Mouse (Mus musculus) limb, embryonic 14.5 days (tissue): ENCODE measurements around the gene Six3. TPM values are rescaled to one million over a fixed set of nuclear protein-coding genes. Genes with fewer than 3 reads are reported as not detected.

Experiments used
- ATAC-seq: fragments of 200-750 bp; cut with Nextera tagmentation; 2 replicates; pipeline ENCODE4 v1.8.0; 2017; ENCODE audit warnings: low read depth, moderate number of reproducible peaks, moderate TSS enrichment; ENCODE audit not compliant: low FRiP score
- DNase-seq: peaks from one replicate; pipeline ENCODE4 v3.0.0-alpha.2; 2015; ENCODE audit warnings: low spot score
- H3K27ac ChIP-seq: fragments of 300-500 bp; sonication (generic); replicated peaks from 2 replicates; pipeline ENCODE4 v1.5.1; 2014; ENCODE audit warnings: low read depth, mild to moderate bottlenecking, low read length, moderate library complexity, mixed read lengths
- H3K27me3 ChIP-seq: fragments of 300-500 bp; sonication (generic); 2 replicates; pipeline ENCODE4 v1.6.1; 2014; ENCODE audit warnings: low read length, mixed read lengths; ENCODE audit not compliant: control insufficient read depth, insufficient read depth
- H3K36me3 ChIP-seq: fragments of 300-500 bp; sonication (generic); 2 replicates; pipeline ENCODE4 v1.6.1; 2014; ENCODE audit warnings: mild to moderate bottlenecking, low read length, moderate library complexity, mixed read lengths; ENCODE audit not compliant: control insufficient read depth, insufficient read depth
- H3K4me1 ChIP-seq: fragments of 300-500 bp; sonication (generic); 2 replicates; pipeline ENCODE4 v1.6.1; 2014; ENCODE audit warnings: antibody characterized with exemption, low read length, mixed read lengths; ENCODE audit not compliant: control insufficient read depth, insufficient read depth
- H3K4me2 ChIP-seq: fragments of 300-500 bp; sonication (generic); replicated peaks from 2 replicates; pipeline ENCODE4 v1.6.1; 2014; ENCODE audit warnings: low read depth, mild to moderate bottlenecking, low read length, moderate library complexity; ENCODE audit not compliant: severe bottlenecking
- H3K4me3 ChIP-seq: fragments of 300-500 bp; sonication (generic); replicated peaks from 2 replicates; pipeline ENCODE4 v1.5.1; 2014; ENCODE audit warnings: low read length
- H3K9ac ChIP-seq: fragments of 300-500 bp; sonication (generic); 2 replicates; pipeline ENCODE4 v1.6.1; 2014; ENCODE audit warnings: mild to moderate bottlenecking, low read depth, low read length, moderate library complexity; ENCODE audit not compliant: severe bottlenecking
- H3K9me3 ChIP-seq: fragments of 300-500 bp; sonication (generic); 2 replicates; pipeline ENCODE4 v1.6.1; 2016; ENCODE audit warnings: low read length; ENCODE audit not compliant: control insufficient read depth
- POLR2A ChIP-seq: fragments of 200-500 bp; IDR thresholded peaks from 2 replicates; pipeline ENCODE4 v1.8.0; 2012; ENCODE audit warnings: inconsistent platforms, mild to moderate bottlenecking, moderate library complexity, borderline replicate concordance; ENCODE audit not compliant: insufficient read depth, insufficient read length; ENCODE audit errors: extremely low read depth
- WGBS: fragments of 180-500 bp; shearing (Covaris S2); extraction: QIAGEN DNeasy Blood & Tissue Kit; methylation state at CpG from one replicate; pipeline ENCODE4 v1.1.7; 2014; 5-methylcytosine and 5-hydroxymethylcytosine counted together
- polyA plus RNA-seq, 2 experiments: library from polyadenylated mRNA; depleted of rRNA in 1 of 2; stranded (reverse) in 1 of 2; unstranded in 1 of 2; fragments of >200 nt; fragmentation: Nextera tagmentation in 1 of 2; extraction: Ambion mirVana in 1 of 2; gene quantifications; 2 replicates each; pipeline versions ENCODE4 v1.2.1 to v1.2.3; 2012 to 2014

The Six3 gene
- polyA plus RNA-seq, 2 experiments, result 0.11 TPM; not detected in 1

DNA sequence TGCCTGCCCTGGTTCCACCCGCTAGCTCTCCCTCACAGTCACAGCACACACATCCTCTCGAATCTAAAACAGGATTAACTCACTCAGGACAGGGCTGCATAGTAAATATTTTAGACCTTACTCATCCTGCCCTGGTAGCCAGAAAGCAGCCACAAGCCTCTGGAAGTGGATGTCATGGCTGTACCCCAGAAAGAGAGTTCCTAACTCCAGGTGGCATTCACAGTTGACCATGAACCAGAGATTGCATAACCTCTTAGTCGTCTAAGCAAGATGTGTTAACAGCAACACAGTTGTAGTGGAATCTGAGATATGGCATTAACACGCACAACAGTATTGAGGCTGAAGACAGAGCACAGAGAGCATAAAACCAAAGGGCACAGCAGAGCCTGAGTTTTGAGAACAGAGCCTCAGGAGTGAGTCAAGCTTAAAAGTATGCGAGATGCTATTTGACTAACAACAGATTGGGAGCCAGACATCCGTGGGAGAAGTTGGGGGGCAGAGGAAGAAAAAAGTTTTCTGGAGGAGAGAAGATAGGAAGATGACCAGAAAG is 17.0 kb upstream of the Six3 start:
- H3K9me3 ChIP-seq, result no peaks in the 10 kb centered on the region
- no peak overlapping the region for H3K4me2 ChIP-seq
- DNase-seq (no peak), ATAC-seq (no peak)
- WGBS, result 40% methylated on average over 6 of the region's 6 CpGs
- no peak overlapping the region for H3K9ac ChIP-seq
- no peaks in the 10 kb centered on the region for H3K4me1 ChIP-seq
- no peaks in the 10 kb centered on the region for H3K36me3 ChIP-seq
- no peak overlapping the region for H3K4me3 ChIP-seq
- TF ChIP-seq POLR2A, result no peak
- peaks cover under 1% of the 10 kb centered on the region; the same call in 1 of the 2 replicates for H3K27me3 ChIP-seq
- no peak overlapping the region for H3K27ac ChIP-seq

GRCm38 (mm10) chr17:85599520-85599919 is 13.9 kb upstream of the Six3 start:
- Histone ChIP-seq H3K4me2 (no peak overlapping the region), H3K9ac (no peak overlapping the region), H3K4me1 (no peaks in the 10 kb centered on the region), H3K36me3 (no peaks in the 10 kb centered on the region), H3K4me3 (no peak overlapping the region), H3K27me3 (peaks cover 26% of the 10 kb centered on the region), H3K27ac (no peak overlapping the region), H3K9me3 (no peaks in the 10 kb centered on the region)
- ATAC-seq, result no peak
- no peak for TF ChIP-seq POLR2A
- DNase-seq, result no peak
- WGBS, result 55% methylated on average over 9 of the region's 9 CpGs

DNA sequence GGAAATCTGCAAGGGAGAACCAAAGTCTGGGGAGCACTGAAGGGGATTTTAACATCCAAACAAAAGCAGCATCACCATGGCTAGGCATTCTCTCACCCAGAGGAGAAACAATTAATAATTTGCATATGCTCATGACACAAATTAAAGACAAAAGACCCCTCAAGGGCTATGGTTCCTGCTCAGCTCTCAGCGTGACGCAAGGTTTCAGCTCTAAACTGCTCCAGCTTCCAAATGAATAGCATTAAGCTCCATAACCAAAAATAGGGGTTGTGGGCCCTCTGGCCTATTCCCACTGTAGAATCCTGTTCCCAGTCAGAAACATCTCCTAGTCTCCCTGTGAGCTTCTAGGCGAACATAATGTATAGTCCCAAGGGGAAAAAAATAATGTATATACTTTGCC is 6.9 kb upstream of the Six3 start:
- 10% methylated on average over 3 of the region's 3 CpGs for WGBS
- H3K4me1 ChIP-seq, result no peaks in the 10 kb centered on the region
- no peak for ATAC-seq
- no peak for DNase-seq
- no peaks in the 10 kb centered on the region for H3K9me3 ChIP-seq
- no peak overlapping the region for H3K4me2 ChIP-seq
- H3K27ac ChIP-seq, result no peak overlapping the region
- H3K9ac ChIP-seq, result no peak overlapping the region
- no peak overlapping the region for H3K4me3 ChIP-seq
- no peak for TF ChIP-seq POLR2A
- no peaks in the 10 kb centered on the region for H3K36me3 ChIP-seq
- H3K27me3 ChIP-seq, result peaks cover 88% of the 10 kb centered on the region

DNA sequence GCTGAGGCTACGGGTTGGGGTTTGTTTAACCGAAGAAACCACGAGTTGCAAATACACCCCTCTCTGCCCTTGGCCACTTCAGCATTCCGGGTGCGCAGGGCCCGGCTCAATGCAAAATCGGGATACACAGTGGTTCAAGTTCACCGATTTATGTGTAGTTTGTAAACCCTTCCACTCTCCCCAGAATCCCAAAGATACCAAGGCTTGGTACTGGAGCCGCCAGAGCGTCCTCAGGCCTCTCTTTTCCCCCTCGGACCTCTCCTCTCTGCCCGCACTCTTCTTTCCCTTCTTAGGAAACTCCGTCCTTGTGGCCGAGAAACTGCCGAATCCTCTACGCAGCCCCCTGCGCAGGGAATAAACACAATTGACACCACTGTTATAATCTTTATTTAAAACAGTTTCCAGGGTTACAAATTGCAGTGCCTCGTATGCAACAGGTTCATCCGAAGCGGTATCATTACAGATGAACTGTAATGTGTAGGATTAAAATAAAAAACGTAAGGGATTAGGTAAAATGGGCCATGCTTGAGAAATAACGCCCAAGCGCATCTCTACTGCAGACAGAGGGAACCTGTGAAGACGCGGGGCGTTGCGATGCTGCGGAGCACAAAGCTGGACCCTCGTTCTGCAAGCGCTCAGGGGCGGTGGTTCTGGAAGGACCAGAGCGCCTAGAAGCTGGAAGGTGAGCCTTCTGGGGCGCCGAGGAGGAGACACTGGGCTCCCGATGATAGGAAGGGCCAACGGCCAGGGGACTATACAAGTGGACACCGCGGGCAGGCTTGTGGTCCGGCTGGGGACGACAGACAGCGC is 5.6 kb upstream of the Six3 start:
- peaks cover 88% of the 10 kb centered on the region for H3K27me3 ChIP-seq
- no peaks in the 10 kb centered on the region for H3K4me1 ChIP-seq
- no peak overlapping the region for H3K4me3 ChIP-seq
- H3K9me3 ChIP-seq, result no peaks in the 10 kb centered on the region
- no peak for DNase-seq
- H3K4me2 ChIP-seq, result no peak overlapping the region
- no peak overlapping the region for H3K9ac ChIP-seq
- 1% methylated on average over 41 of the region's 41 CpGs for WGBS
- TF ChIP-seq POLR2A, result no peak
- no peak overlapping the region for H3K27ac ChIP-seq
- H3K36me3 ChIP-seq, result no peaks in the 10 kb centered on the region
- no peak for ATAC-seq

DNA sequence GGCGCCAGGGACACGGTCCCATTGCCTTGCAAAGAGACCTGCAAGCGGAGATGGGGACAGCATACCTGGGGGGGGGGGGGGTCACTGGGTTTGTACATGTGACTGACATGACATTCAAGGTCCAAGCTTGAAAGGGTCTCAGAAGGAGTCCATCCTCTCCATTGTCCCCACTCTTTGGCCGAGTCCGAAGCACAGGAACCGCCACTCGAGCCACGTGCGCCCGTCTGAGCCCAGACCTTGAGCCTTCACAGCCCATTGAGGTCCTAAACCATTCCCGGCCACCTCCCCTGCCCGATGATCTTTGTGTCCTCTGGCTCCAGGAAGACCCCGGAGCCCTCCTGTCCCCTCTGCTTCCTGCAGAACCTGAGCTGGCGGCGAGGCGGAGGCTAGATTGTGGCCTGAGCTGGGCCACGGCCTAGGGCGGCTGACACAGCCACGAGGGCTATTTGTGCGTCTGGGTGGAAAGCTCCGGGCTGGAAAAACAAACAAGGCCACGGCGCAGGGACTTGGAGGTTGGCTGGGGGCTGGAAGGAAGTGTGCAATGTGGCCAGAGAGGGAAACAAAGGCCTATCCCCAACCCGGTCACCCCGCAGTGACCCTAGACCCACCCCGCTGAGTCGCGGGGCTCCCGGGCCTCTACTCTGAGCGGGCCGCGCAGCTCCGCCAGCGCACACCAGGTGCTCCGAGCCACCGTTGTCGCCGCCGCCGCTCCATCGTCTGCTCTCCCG is 4.9 kb upstream of the Six3 start:
- no peak for TF ChIP-seq POLR2A
- no peaks in the 10 kb centered on the region for H3K36me3 ChIP-seq
- H3K9me3 ChIP-seq, result no peaks in the 10 kb centered on the region
- H3K9ac ChIP-seq, result no peak overlapping the region
- no peak for ATAC-seq
- H3K4me1 ChIP-seq, result no peaks in the 10 kb centered on the region
- under 1% methylated on average over 38 of the region's 42 CpGs for WGBS
- no peak for DNase-seq
- H3K4me2 ChIP-seq, result no peak overlapping the region
- H3K4me3 ChIP-seq, result no peak overlapping the region
- no peak overlapping the region for H3K27ac ChIP-seq
- peaks cover 88% of the 10 kb centered on the region for H3K27me3 ChIP-seq
